Comparison of ENCODE assay signal across 15 mouse cellular contexts in the genomic region with DNA sequence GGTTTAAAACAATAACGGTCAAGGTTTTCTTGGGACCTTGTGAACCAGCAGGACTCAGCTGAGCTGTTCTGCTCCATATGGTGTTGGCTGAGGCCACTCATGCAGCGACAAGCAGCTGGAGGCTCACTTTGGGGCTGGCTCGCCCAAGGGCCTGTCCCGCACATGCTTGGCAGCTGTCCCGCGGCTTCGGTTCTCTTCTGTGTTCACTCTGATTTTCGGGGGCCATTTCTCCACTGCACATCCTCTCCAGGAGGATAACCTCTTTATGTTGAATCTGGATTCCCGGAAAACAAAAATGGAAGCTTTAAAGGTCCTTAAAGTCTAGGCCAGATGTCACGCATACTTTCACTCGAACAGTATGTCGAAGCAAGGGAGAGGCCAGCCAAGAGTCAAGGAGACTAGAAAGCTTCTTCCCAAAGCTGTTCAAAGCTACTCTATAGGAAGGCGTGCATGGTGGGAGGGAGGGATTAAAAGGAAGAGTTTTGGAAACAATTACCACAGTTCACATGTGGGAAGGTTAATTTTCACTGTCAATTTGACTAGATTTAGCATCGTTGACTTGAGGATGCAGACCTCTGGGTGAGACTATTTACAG. TPM values are rescaled to one million over a fixed set of nuclear protein-coding genes. Genes with fewer than 3 reads are reported as not detected.
DNase-seq lines count a peak whose midpoint lies in the region; ATAC-seq lines count a peak whose summit lies in the region.
"Had no signal": no experiment of that assay in that cellular context is flagged by ENCODE, and none has a peak within 500 bp of the region (broad histone marks: within the 10 kb centered on the region; RNA-seq: fewer than 3 reads in every experiment).

No protein-coding gene starts in this region.

- DNase-seq in gastrocnemius, postnatal 14 days, result peak; percentile 24
- DNase-seq in gastrocnemius, postnatal 25 days, result no peak
- peak; percentile 59 for DNase-seq in kidney, postnatal 4 days
- no peak for DNase-seq in kidney, adult 11 months
- DNase-seq in ovary, postnatal 36 days (ENCODE audit: low spot score), result peak; percentile 6
- DNase-seq in ovary, postnatal 14 days (ENCODE audit: low spot score), result no peak
- DNase-seq: adrenal gland, postnatal 25 days; cerebellum, adult 9-10 months; embryo, embryonic 11 days; heart, adult 18-20 months; kidney, adult 8-10 months; right cerebral cortex, postnatal 25 days had no signal

- no peak for ATAC-seq in erythroblast, adult 5-6 weeks (replicated peaks; ENCODE audit: low FRiP score, poor library complexity, severe bottlenecking)
- ATAC-seq: forebrain, embryonic 13.5 days; Patski had no signal

- intact Hi-C loops in gastrocnemius, postnatal 14 days (cut with DNase I; ENCODE audit: low total_unique reads), result no loop called here

RNA-seq across cellular contexts. Expression of gene Trim44, which starts 8.6 kb away (rescaled TPM):
- 10 to 100 TPM; 15.7 to 19.8 TPM for total RNA-seq in gastrocnemius, postnatal 14 days (2021)
- total RNA-seq in gastrocnemius, postnatal 25 days (2021), result 10 to 100 TPM; 13.5 to 13.9 TPM
- 37.2 and 37.7 TPM in 2 replicates for total RNA-seq in erythroblast, adult 5-6 weeks (2015; ENCODE audit: low replicate concordance)
- 42.0 and 69.7 TPM in 2 replicates for total RNA-seq in erythroblast, adult 5-6 weeks (2017; ENCODE audit: low replicate concordance)

RNA-seq across cellular contexts. Expression of gene Fjx1, which starts 36.1 kb away (rescaled TPM):
- 1 to 10 TPM; 1.4 to 2.3 TPM for total RNA-seq in gastrocnemius, postnatal 14 days (2021)
- total RNA-seq in gastrocnemius, postnatal 25 days (2021), result 1 to 10 TPM in 1 of 2 experiments, under 1 TPM in 1; 0.77 to 1.0 TPM
- total RNA-seq in erythroblast, adult 5-6 weeks (2015; ENCODE audit: low replicate concordance), result not detected in 2 replicates
- not detected in 2 replicates for total RNA-seq in erythroblast, adult 5-6 weeks (2017; ENCODE audit: low replicate concordance)

Comparison
In these comparisons a context has a peak if more than half of its experiments do, and no peak if none do; other contexts are left out.
1. DNase-seq: peak in gastrocnemius, postnatal 14 days (single experiment), kidney, postnatal 4 days (2 of 2) and ovary, postnatal 36 days (single experiment); none in gastrocnemius, postnatal 25 days (single experiment), kidney, adult 11 months (single experiment) and ovary, postnatal 14 days (single experiment).